ENCODE assay signal across 29 mouse cellular contexts in the genomic region with DNA sequence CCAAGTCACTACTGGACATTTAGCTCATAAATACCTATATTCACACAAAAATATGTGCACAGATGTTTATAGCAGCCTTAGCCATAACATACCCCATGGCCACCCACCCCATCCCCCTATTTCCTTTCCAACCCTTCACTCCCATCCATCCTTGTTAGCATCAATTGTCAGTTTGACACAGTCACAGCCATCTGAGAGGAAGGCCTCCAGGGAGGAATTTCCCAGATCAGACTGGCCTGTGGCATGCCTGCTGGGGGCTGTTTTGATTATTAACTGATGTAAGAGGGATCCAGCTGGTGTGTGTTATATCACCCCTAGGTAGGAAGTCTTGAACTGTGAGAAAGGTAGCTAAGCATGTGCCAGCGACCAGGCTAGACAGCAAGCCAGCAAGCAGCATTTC. TPM values are rescaled to one million over a fixed set of nuclear protein-coding genes. Genes with fewer than 3 reads are reported as not detected.
DNase-seq lines count a peak whose midpoint lies in the region; ATAC-seq lines count a peak whose summit lies in the region.
"Had no signal": no experiment of that assay in that cellular context is flagged by ENCODE, and none has a peak within 500 bp of the region (broad histone marks: within the 10 kb centered on the region; RNA-seq: fewer than 3 reads in every experiment).

No protein-coding gene starts in this region.

- no peak overlapping the region for H3K4me2 ChIP-seq in midbrain, embryonic 14.5 days (ENCODE audit: low read length)
- no peak overlapping the region for H3K4me2 ChIP-seq in midbrain, embryonic 16.5 days (ENCODE audit: low read length)
- H3K4me2 ChIP-seq in liver, embryonic 12.5 days: no peak overlapping the region
- H3K4me2 ChIP-seq: embryonic facial prominence, embryonic 15.5 days; forebrain, embryonic 12.5 days; hindbrain, embryonic 15.5 days; intestine, embryonic 15.5 days; limb, embryonic 13.5 days; liver, embryonic 11.5 days had no signal

- ATAC-seq in midbrain, embryonic 14.5 days (ENCODE audit: low FRiP score, low TSS enrichment): peak; percentile 37; the same call in 1 of the 2 replicates
- ATAC-seq in midbrain, embryonic 16.5 days: no peak
- no peak for ATAC-seq in liver, embryonic 12.5 days
- ATAC-seq: forebrain, postnatal 0 days; intestine, embryonic 15.5 days; liver, postnatal 0 days had no signal

- H3K9ac ChIP-seq in midbrain, embryonic 14.5 days (replicated peaks; ENCODE audit: low read length): no peak overlapping the region
- no peak overlapping the region for H3K9ac ChIP-seq in midbrain, embryonic 16.5 days (ENCODE audit: low read depth, low read length)
- H3K9ac ChIP-seq in liver, embryonic 12.5 days: no peak overlapping the region
- H3K9ac ChIP-seq: embryonic facial prominence, embryonic 15.5 days; forebrain, embryonic 12.5 days; forebrain, postnatal 0 days; hindbrain, embryonic 15.5 days; intestine, embryonic 15.5 days; limb, embryonic 13.5 days; liver, postnatal 0 days had no signal

- peak; percentile 56 for DNase-seq in heart, adult 11 months
- DNase-seq in heart, adult 18-20 months: no peak
- no peak for DNase-seq in midbrain, embryonic 14.5 days
- peak; percentile 32 for DNase-seq in embryonic facial prominence, embryonic 10.5 days (ENCODE audit: low spot score)
- DNase-seq in mesoderm, embryonic 11.5 days (ENCODE audit: low read depth, low spot score): peak; percentile 22
- DNase-seq: adrenal gland, postnatal 25 days; B cell, adult 2 months; forebrain, postnatal 0 days; heart, postnatal 14 days; kidney, adult 2 months; kidney, postnatal 36 days; liver, postnatal 0 days; lung, postnatal 36 days; right cerebral cortex, adult 18-20 months; spleen, adult 18-20 months; thymus, adult 18-20 months; thymus, postnatal 25 days had no signal

- no peaks in the 10 kb centered on the region for H3K36me3 ChIP-seq in midbrain, embryonic 14.5 days (ENCODE audit: control insufficient read depth, insufficient read depth, low read length)
- no peaks in the 10 kb centered on the region for H3K36me3 ChIP-seq in midbrain, embryonic 16.5 days (ENCODE audit: control insufficient read depth, insufficient read depth, low read length)
- no peaks in the 10 kb centered on the region for H3K36me3 ChIP-seq in embryonic facial prominence, embryonic 10.5 days (replicated peaks)
- no peaks in the 10 kb centered on the region for H3K36me3 ChIP-seq in liver, embryonic 12.5 days
- H3K36me3 ChIP-seq: embryonic facial prominence, embryonic 15.5 days; forebrain, embryonic 12.5 days; hindbrain, embryonic 15.5 days; intestine, embryonic 15.5 days; limb, embryonic 13.5 days had no signal

- no peaks in the 10 kb centered on the region for H3K9me3 ChIP-seq in midbrain, embryonic 14.5 days (ENCODE audit: control insufficient read depth, low read length)
- H3K9me3 ChIP-seq in midbrain, embryonic 16.5 days (replicated peaks; ENCODE audit: control insufficient read depth, low read length, poor library complexity, severe bottlenecking): no peaks in the 10 kb centered on the region
- no peaks in the 10 kb centered on the region for H3K9me3 ChIP-seq in embryonic facial prominence, embryonic 10.5 days
- no peaks in the 10 kb centered on the region for H3K9me3 ChIP-seq in liver, embryonic 12.5 days (replicated peaks)
- H3K9me3 ChIP-seq: embryonic facial prominence, embryonic 15.5 days; forebrain, embryonic 12.5 days; hindbrain, embryonic 15.5 days; intestine, embryonic 15.5 days; limb, embryonic 13.5 days; megakaryocyte, embryonic 14.5 days had no signal

- H3K27me3 ChIP-seq in midbrain, embryonic 14.5 days (ENCODE audit: control insufficient read depth, insufficient read depth, low read length): no peaks in the 10 kb centered on the region
- H3K27me3 ChIP-seq in midbrain, embryonic 16.5 days (ENCODE audit: control insufficient read depth, insufficient read depth, low read depth, low read length): no peaks in the 10 kb centered on the region
- no peaks in the 10 kb centered on the region for H3K27me3 ChIP-seq in embryonic facial prominence, embryonic 10.5 days (replicated peaks; ENCODE audit: low read depth, poor library complexity, severe bottlenecking)
- no peaks in the 10 kb centered on the region for H3K27me3 ChIP-seq in liver, embryonic 12.5 days (replicated peaks)
- H3K27me3 ChIP-seq: embryonic facial prominence, embryonic 15.5 days; forebrain, embryonic 12.5 days; hindbrain, embryonic 15.5 days; intestine, embryonic 15.5 days; limb, embryonic 13.5 days; megakaryocyte, embryonic 14.5 days had no signal

- H3K27ac ChIP-seq in midbrain, embryonic 14.5 days (replicated peaks; ENCODE audit: low read depth, low read length): no peak overlapping the region
- H3K27ac ChIP-seq in midbrain, embryonic 16.5 days (ENCODE audit: low read length): no peak overlapping the region
- no peak overlapping the region for H3K27ac ChIP-seq in embryonic facial prominence, embryonic 10.5 days (replicated peaks)
- no peak overlapping the region for H3K27ac ChIP-seq in liver, embryonic 12.5 days
- H3K27ac ChIP-seq: embryonic facial prominence, embryonic 15.5 days; forebrain, embryonic 12.5 days; hindbrain, embryonic 15.5 days; intestine, embryonic 15.5 days; layer of hippocampus, adult 2 months; left cerebral cortex, adult 2 months; limb, embryonic 13.5 days had no signal

- H3K4me1 ChIP-seq in midbrain, embryonic 14.5 days (ENCODE audit: control insufficient read depth, insufficient read depth, low read length): no peaks in the 10 kb centered on the region
- H3K4me1 ChIP-seq in midbrain, embryonic 16.5 days (ENCODE audit: control insufficient read depth, insufficient read depth, low read length): no peaks in the 10 kb centered on the region
- peaks cover 11% of the 10 kb centered on the region for H3K4me1 ChIP-seq in embryonic facial prominence, embryonic 10.5 days
- no peaks in the 10 kb centered on the region for H3K4me1 ChIP-seq in liver, embryonic 12.5 days
- H3K4me1 ChIP-seq: embryonic facial prominence, embryonic 15.5 days; forebrain, embryonic 12.5 days; hindbrain, embryonic 15.5 days; intestine, embryonic 15.5 days; megakaryocyte, embryonic 14.5 days had no signal

- H3K4me3 ChIP-seq in midbrain, embryonic 14.5 days (replicated peaks; ENCODE audit: low read depth, low read length): no peak overlapping the region
- H3K4me3 ChIP-seq in midbrain, embryonic 16.5 days (ENCODE audit: low read depth, low read length): no peak overlapping the region
- H3K4me3 ChIP-seq in embryonic facial prominence, embryonic 10.5 days: no peak overlapping the region
- H3K4me3 ChIP-seq in liver, embryonic 12.5 days: no peak overlapping the region
- H3K4me3 ChIP-seq: embryonic facial prominence, embryonic 15.5 days; forebrain, embryonic 12.5 days; hindbrain, embryonic 15.5 days; intestine, embryonic 15.5 days; layer of hippocampus, adult 2 months; left cerebral cortex, adult 2 months; limb, embryonic 13.5 days; megakaryocyte, embryonic 14.5 days; myocyte had no signal

- 48% methylated on average over 1 of the region's 1 CpGs for WGBS in midbrain, embryonic 14.5 days
- WGBS in midbrain, embryonic 16.5 days: 44% methylated on average over 1 of the region's 1 CpGs
- WGBS in embryonic facial prominence, embryonic 10.5 days: 58% methylated on average over 1 of the region's 1 CpGs
- WGBS in liver, embryonic 12.5 days (ENCODE audit: insufficient replicate concordance): 32% methylated on average over 1 of the region's 1 CpGs

RNA-seq across cellular contexts. Expression of gene Svep1, which starts 47.1 kb away (rescaled TPM):
- total RNA-seq in heart, adult 18-20 months (2021): 1 to 10 TPM; 3.7 to 3.9 TPM
- 0.46 and 0.92 TPM in 2 replicates for polyA plus RNA-seq in midbrain, embryonic 14.5 days (2014; fragmentation: Nextera tagmentation; extraction: Ambion mirVana)
- polyA plus RNA-seq in midbrain, embryonic 16.5 days (2015; fragmentation: Nextera tagmentation; extraction: Ambion mirVana): 0.51 and 0.94 TPM in 2 replicates
- polyA plus RNA-seq in embryonic facial prominence, embryonic 10.5 days (2016; fragmentation: Nextera tagmentation; extraction: Ambion mirVana): 3.2 and 3.3 TPM in 2 replicates
- polyA plus RNA-seq in liver, embryonic 12.5 days (2016; fragmentation: Nextera tagmentation; extraction: Ambion mirVana): 0.69 and 0.72 TPM in 2 replicates

Comparison
In these comparisons a context has a peak if more than half of its experiments do, and no peak if none do; other contexts are left out.
1. DNase-seq: peak in heart, adult 11 months (single experiment), embryonic facial prominence, embryonic 10.5 days (single experiment) and mesoderm, embryonic 11.5 days (single experiment); none in heart, adult 18-20 months (0 of 2) and midbrain, embryonic 14.5 days (single experiment).